Mouse (Mus musculus) lung, adult 2 months (tissue): ENCODE measurements around the gene Dmrtb1.

Experiments
- CTCF ChIP-seq: fragments of 200-500 bp; IDR thresholded peaks from 2 replicates; pipeline ENCODE4 v1.5.1; 2011; ENCODE audit warnings: mild to moderate bottlenecking, low read length, control low read depth; ENCODE audit not compliant: insufficient read depth
- POLR2A ChIP-seq: fragments of 200-500 bp; IDR thresholded peaks from 2 replicates; pipeline ENCODE4 v1.6.1; 2011; ENCODE audit warnings: low read depth, mild to moderate bottlenecking, control low read depth, low read length, borderline replicate concordance; ENCODE audit errors: extremely low read depth

DNA sequence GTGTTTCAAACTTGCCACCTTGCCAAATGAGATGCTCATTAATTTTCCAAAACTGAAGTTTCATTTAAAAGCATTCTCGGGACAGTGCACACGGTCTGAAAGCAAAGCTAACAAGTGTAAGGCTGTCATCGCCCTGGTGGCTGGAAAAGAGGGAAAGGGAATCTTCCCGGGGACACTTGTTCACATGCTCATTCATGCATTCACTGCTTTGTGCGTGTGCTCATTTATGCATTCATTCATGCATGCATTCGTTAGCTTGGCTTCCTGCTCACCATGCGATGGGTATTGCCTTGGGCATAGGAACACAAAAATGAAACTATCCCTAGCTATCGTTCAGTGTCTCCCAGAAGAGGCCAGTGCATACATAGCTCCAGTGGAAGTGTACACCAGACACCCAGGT, 34.7 kb upstream of the Dmrtb1 start:
- TF ChIP-seq CTCF (no peak), POLR2A (no peak)
